ENCODE assay signal across 7 mouse cellular contexts in the genomic region with DNA sequence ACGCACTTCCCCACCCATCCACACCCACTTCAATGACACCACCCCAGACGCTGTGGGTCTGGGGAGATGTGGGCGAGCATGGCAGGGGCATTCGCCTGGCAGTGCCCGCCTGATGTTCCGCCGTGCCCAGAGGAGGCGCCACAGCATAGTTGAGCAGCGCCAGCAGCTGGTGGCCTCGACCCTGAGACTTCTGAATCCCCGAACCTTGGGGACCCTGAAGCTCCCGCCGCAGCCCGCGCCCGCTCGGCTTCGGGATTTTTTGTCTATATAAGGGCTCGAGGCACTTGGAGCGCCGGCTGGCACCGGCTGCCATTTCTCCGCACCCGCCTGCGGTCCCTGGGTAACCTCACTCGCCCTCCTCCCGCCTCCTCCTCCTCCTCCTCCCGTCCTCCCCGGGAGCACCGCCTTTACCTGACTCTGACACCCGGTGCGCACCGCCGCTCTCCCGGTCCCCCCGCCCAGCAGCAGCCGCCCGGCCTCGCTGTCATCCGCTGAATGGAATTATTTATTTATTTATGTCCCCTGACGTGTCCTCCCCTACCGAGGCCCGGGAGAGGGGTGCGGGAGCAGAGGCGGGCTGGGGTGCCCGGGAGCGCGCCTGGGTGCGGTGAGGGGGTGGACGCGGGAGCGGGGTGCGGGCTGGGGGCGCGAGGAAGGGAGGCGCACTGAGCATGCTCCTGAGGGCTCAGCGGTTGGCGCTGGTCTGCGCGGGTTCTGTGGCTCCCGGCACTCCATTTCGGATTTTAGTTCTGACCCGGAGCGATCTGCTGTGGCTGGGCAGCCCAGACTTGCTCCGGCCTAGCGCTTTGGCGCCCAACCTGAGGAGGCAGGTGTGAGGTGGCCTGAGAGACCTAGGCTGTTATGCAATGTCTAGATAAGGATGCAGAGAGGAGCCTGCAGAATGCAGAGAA. TPM values are rescaled to one million over a fixed set of nuclear protein-coding genes. Genes with fewer than 3 reads are reported as not detected.
DNase-seq lines count a peak whose midpoint lies in the region; ATAC-seq and TF ChIP-seq lines count a peak whose summit lies in the region.

A gene (minus strand): TSS at position 590 of the 911 bp plus-strand sequence.

- H3K36me3 ChIP-seq in heart, postnatal 0 days (replicated peaks; ENCODE audit: control insufficient read depth, insufficient read depth, low read length): no peaks in the 10 kb centered on the region
- no peaks in the 10 kb centered on the region for H3K36me3 ChIP-seq in liver, embryonic 14.5 days (replicated peaks; ENCODE audit: control insufficient read depth, insufficient read depth, low read depth)
- no peaks in the 10 kb centered on the region for H3K36me3 ChIP-seq in neural tube, embryonic 11.5 days (ENCODE audit: control insufficient read depth, insufficient read depth, low read length)
- H3K36me3 ChIP-seq in stomach, embryonic 15.5 days: no peaks in the 10 kb centered on the region

- peak within 1 kb of the TSS; percentile 65 for H3K4me3 ChIP-seq in embryonic fibroblast, embryonic 13.5 days (ENCODE audit: insufficient read depth, low read length)
- peak within 1 kb of the TSS; percentile 90 for H3K4me3 ChIP-seq in heart, postnatal 0 days (ENCODE audit: low read depth, low read length)
- peak within 1 kb of the TSS; percentile 40 to 54 for H3K4me3 ChIP-seq in liver, embryonic 14.5 days (ENCODE audit: insufficient read depth in 1 of 2, low read depth in 2 of 2, low read length in 2 of 2)
- H3K4me3 ChIP-seq in neural tube, embryonic 11.5 days (ENCODE audit: low read depth, low read length): peak within 1 kb of the TSS; percentile 71
- H3K4me3 ChIP-seq in stomach, embryonic 15.5 days (replicated peaks): peak within 1 kb of the TSS; percentile 80

- no peak for TF ChIP-seq POLR2A in embryonic fibroblast, embryonic 13.5 days (IDR thresholded peaks at IDR 0.05; ENCODE audit: low read depth, low read length)

- no peaks in the 10 kb centered on the region for H3K27me3 ChIP-seq in heart, postnatal 0 days (ENCODE audit: control insufficient read depth, insufficient read depth, low read length)
- no peaks in the 10 kb centered on the region for H3K27me3 ChIP-seq in liver, embryonic 14.5 days (ENCODE audit: control insufficient read depth, insufficient read depth, low read length)
- no peaks in the 10 kb centered on the region for H3K27me3 ChIP-seq in neural tube, embryonic 11.5 days (ENCODE audit: control insufficient read depth, insufficient read depth, low read length)
- H3K27me3 ChIP-seq in stomach, embryonic 15.5 days (replicated peaks): no peaks in the 10 kb centered on the region

- no peaks in the 10 kb centered on the region for H3K4me1 ChIP-seq in embryonic fibroblast, embryonic 13.5 days (ENCODE audit: control insufficient read depth, insufficient read depth, low read length)
- 0 out of 2 replicates have a peak, but pooled peaks cover 4% of the 10 kb centered on the region for H3K4me1 ChIP-seq in heart, postnatal 0 days (ENCODE audit: control insufficient read depth, insufficient read depth)
- H3K4me1 ChIP-seq in liver, embryonic 14.5 days (replicated peaks; ENCODE audit: control insufficient read depth in 2 of 2, insufficient read depth in 2 of 2, low read length in 1 of 2): peaks cover 0 to 2% of the 10 kb centered on the region in 2 experiments; a peak in 1 of 4 replicates
- no peaks in the 10 kb centered on the region for H3K4me1 ChIP-seq in neural tube, embryonic 11.5 days (ENCODE audit: control insufficient read depth, insufficient read depth, low read length)
- H3K4me1 ChIP-seq in stomach, embryonic 15.5 days: peaks cover 6% of the 10 kb centered on the region; the same call in 1 of the 2 replicates

- peak; percentile 87 for ATAC-seq in heart, postnatal 0 days (ENCODE audit: insufficient read depth, low read depth)
- ATAC-seq in liver, embryonic 14.5 days (ENCODE audit: insufficient read depth): peak; percentile 66
- ATAC-seq in neural tube, embryonic 11.5 days (ENCODE audit: insufficient read depth, low FRiP score, low TSS enrichment): peak; percentile 93
- peak; percentile 92 for ATAC-seq in stomach, embryonic 15.5 days (ENCODE audit: insufficient read depth, low FRiP score, low read depth)

- no peak for TF ChIP-seq EP300 in heart, postnatal 0 days (IDR thresholded peaks at IDR 0.05; ENCODE audit: low read depth)
- no peak for TF ChIP-seq EP300 in liver, embryonic 14.5 days (IDR thresholded peaks at IDR 0.05; ENCODE audit: low read depth)

- peak within 1 kb of the TSS; percentile 95 for H3K4me2 ChIP-seq in heart, postnatal 0 days (ENCODE audit: low read depth, low read length)
- H3K4me2 ChIP-seq in liver, embryonic 14.5 days (ENCODE audit: low read depth): peak within 1 kb of the TSS; percentile 66
- H3K4me2 ChIP-seq in neural tube, embryonic 11.5 days (ENCODE audit: low read depth): peak within 1 kb of the TSS; percentile 82
- peak within 1 kb of the TSS; percentile 93 for H3K4me2 ChIP-seq in stomach, embryonic 15.5 days

- H3K27ac ChIP-seq in embryonic fibroblast, embryonic 13.5 days (ENCODE audit: insufficient read depth, low read length): no peak within 1 kb of the TSS
- peak within 1 kb of the TSS; percentile 53 for H3K27ac ChIP-seq in heart, postnatal 0 days (ENCODE audit: low read depth)
- H3K27ac ChIP-seq in liver, embryonic 14.5 days: no peak within 1 kb of the TSS
- H3K27ac ChIP-seq in neural tube, embryonic 11.5 days (ENCODE audit: low read depth, low read length): no peak within 1 kb of the TSS
- H3K27ac ChIP-seq in stomach, embryonic 15.5 days: peak within 1 kb of the TSS; percentile 66

- no peaks in the 10 kb centered on the region for H3K9me3 ChIP-seq in heart, postnatal 0 days (replicated peaks; ENCODE audit: control insufficient read depth, low read length)
- H3K9me3 ChIP-seq in liver, embryonic 14.5 days (ENCODE audit: control insufficient read depth, low read length): no peaks in the 10 kb centered on the region
- H3K9me3 ChIP-seq in neural tube, embryonic 11.5 days (ENCODE audit: control insufficient read depth, low read length): no peaks in the 10 kb centered on the region
- no peaks in the 10 kb centered on the region for H3K9me3 ChIP-seq in stomach, embryonic 15.5 days

- peak; percentile 98 for DNase-seq in brain, adult 2 months (ENCODE audit: low read depth, low spot score)
- peak; percentile 40 for DNase-seq in heart, postnatal 0 days (ENCODE audit: low spot score)
- peak; percentile 78 to 81 for DNase-seq in kidney, postnatal 36 days
- DNase-seq in liver, embryonic 14.5 days (ENCODE audit: low read depth in 3 of 3, low spot score in 3 of 3): peak in 1 of 3 experiments; percentile 3
- peak; percentile 79 for DNase-seq in neural tube, embryonic 11.5 days (ENCODE audit: low spot score)

- H3K9ac ChIP-seq in heart, postnatal 0 days (replicated peaks; ENCODE audit: low read depth, low read length): peak within 1 kb of the TSS; percentile 65
- H3K9ac ChIP-seq in liver, embryonic 14.5 days (replicated peaks): peak within 1 kb of the TSS; percentile 18
- H3K9ac ChIP-seq in neural tube, embryonic 11.5 days (ENCODE audit: low read length): peak within 1 kb of the TSS; percentile 76
- H3K9ac ChIP-seq in stomach, embryonic 15.5 days: peak within 1 kb of the TSS; percentile 54

- under 1% methylated on average over 53 of the region's 67 CpGs for WGBS in heart, postnatal 0 days
- WGBS in liver, embryonic 14.5 days (ENCODE audit: insufficient replicate concordance): under 1% methylated on average over 61 of the region's 67 CpGs
- WGBS in neural tube, embryonic 11.5 days: under 1% methylated on average over 52 of the region's 67 CpGs
- under 1% methylated on average over 64 of the region's 67 CpGs for WGBS in stomach, embryonic 15.5 days

- peak; percentile 37; the same call in 1 of the 2 replicates for TF ChIP-seq CTCF in embryonic fibroblast, embryonic 13.5 days (IDR thresholded peaks at IDR 0.05; ENCODE audit: borderline replicate concordance, insufficient read depth, low read length)
- peak; percentile 31 for TF ChIP-seq CTCF in heart, postnatal 0 days (IDR thresholded peaks at IDR 0.05; ENCODE audit: low read depth)
- TF ChIP-seq CTCF in liver, embryonic 14.5 days (IDR thresholded peaks at IDR 0.05; ENCODE audit: low read depth): peak; percentile 18; the same call in 1 of the 2 replicates

RNA-seq across cellular contexts. Expression of the gene that starts here (rescaled TPM):
- polyA plus RNA-seq in embryonic fibroblast, embryonic 13.5 days (2011; ENCODE audit: insufficient read length, low read depth, missing spikeins): 7.6 and 8.5 TPM in 2 replicates
- 7.9 and 9.2 TPM in 2 replicates for total RNA-seq in heart, postnatal 0 days (2014; rRNA removed; ENCODE audit: low replicate concordance)
- polyA plus RNA-seq in heart, postnatal 0 days (2015; fragmentation: Nextera tagmentation; extraction: Ambion mirVana): 3.3 TPM in 2 replicates
- polyA plus RNA-seq in liver, embryonic 14.5 days (2012; rRNA removed): 2.7 and 3.4 TPM in 2 replicates
- 9.7 and 10.0 TPM in 2 replicates for polyA plus RNA-seq in liver, embryonic 14.5 days (2014; fragmentation: Nextera tagmentation; extraction: Ambion mirVana)
- 5.7 and 5.8 TPM in 2 replicates for polyA plus RNA-seq in neural tube, embryonic 11.5 days (2014; fragmentation: Nextera tagmentation; extraction: Ambion mirVana)
- polyA plus RNA-seq in stomach, embryonic 15.5 days (2015; fragmentation: Nextera tagmentation; extraction: Ambion mirVana): 7.7 and 10.1 TPM in 2 replicates

Comparison
In these comparisons a context has a peak if more than half of its experiments do, and no peak if none do; other contexts are left out.
1. H3K27ac ChIP-seq: peak in heart, postnatal 0 days (single experiment) and stomach, embryonic 15.5 days (single experiment); none in embryonic fibroblast, embryonic 13.5 days (single experiment), liver, embryonic 14.5 days (single experiment) and neural tube, embryonic 11.5 days (single experiment).
2. H3K9ac ChIP-seq: peak in every context shown above with its lines; median percentile 76 in neural tube, embryonic 11.5 days; 65 in heart, postnatal 0 days; 54 in stomach, embryonic 15.5 days; 18 in liver, embryonic 14.5 days.
3. Peak in every context shown above with its lines, with median percentiles within 50 percentile points of each other: H3K4me3 ChIP-seq, CTCF ChIP-seq, ATAC-seq and H3K4me2 ChIP-seq.